Mouse (Mus musculus): ENCODE results near the gene Aoc3.

DNA sequence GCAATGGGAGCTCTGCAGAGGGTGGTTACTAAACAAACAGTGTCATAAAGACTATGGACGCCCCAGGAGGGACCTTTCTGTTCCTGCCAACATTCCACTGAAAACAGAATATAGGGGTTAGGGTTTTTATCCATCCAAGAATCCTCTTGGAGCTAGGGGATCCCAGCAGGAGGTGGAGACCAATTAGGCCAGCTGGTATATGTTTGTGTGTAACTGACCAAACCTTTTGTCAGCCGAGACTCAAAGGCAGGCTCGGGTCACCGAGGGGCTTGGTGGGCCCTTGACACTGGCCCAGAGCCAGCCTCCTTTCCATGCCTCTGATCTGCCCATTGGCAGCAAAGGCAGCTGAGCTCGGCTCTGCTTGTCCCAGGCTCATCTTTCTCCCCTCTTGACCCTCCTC is 47.5 kb upstream of the Aoc3 start:
- TF ChIP-seq CTCF (IDR thresholded peaks at IDR 0.05; ENCODE audit: borderline replicate concordance, extremely low read depth, insufficient read depth, insufficient read length) (no peak), POLR2A (IDR thresholded peaks at IDR 0.05; ENCODE audit: borderline replicate concordance, extremely low read depth, insufficient read depth, insufficient read length, poor library complexity, severe bottlenecking) (no peak)

All from brain, embryonic 14.5 days (tissue).